8 mouse cellular contexts compared by ENCODE assay signal in the genomic region with DNA sequence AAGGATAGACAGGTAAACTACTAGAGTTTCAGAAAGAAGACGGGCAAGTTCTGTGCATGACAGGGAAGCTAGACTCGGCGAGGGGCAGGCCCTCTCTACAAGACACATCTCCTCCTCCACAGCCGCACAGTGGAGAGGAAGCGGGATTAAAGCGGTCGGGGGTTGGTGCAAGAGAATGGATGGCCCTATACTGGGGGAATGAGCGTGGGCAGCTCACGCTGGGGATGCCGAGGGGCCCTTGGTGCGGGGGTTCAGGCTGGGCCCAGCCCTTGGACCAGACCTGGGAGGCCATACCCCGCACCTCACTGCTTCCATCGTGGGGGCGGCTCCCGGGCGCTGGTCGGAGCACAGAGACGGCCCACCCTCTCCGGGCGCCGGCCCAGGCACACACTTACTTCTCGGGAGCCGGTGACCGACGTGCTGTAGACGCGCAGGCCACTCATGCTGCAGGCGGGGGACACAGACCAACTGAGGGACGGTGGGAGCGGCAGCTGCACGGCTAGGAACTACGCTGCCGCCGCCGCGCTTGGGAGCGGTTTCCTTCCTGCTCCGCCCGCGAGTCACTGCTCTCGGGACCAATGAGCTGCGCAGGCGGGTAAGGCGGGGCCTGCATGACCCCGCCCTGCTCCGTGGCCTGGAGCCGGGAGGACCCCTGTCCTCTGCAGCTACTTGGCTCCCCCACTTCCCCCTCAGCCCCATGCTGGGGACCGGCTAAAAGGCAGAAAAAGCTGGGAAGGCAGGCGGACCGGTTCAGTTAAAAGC. TPM values are rescaled to one million over a fixed set of nuclear protein-coding genes. Genes with fewer than 3 reads are reported as not detected.
DNase-seq lines count a peak whose midpoint lies in the region; ATAC-seq and TF ChIP-seq lines count a peak whose summit lies in the region.

A gene (minus strand): TSS at position 569 of the 762 bp plus-strand sequence.

- peaks cover 23% of the 10 kb centered on the region for H3K36me3 ChIP-seq in heart, embryonic 13.5 days
- H3K36me3 ChIP-seq in kidney, postnatal 0 days (ENCODE audit: insufficient read depth, low read length), result 0 out of 2 replicates have a peak, but pooled peaks cover 9% of the 10 kb centered on the region
- peaks cover 16% of the 10 kb centered on the region for H3K36me3 ChIP-seq in liver, adult 2 months (ENCODE audit: control insufficient read depth, insufficient read depth, low read length)

- H3K27ac ChIP-seq in heart, embryonic 13.5 days (replicated peaks), result peak within 1 kb of the TSS; percentile 86
- peak within 1 kb of the TSS; percentile 85 for H3K27ac ChIP-seq in kidney, postnatal 0 days
- peak within 1 kb of the TSS; percentile 19; the same call in 1 of the 2 replicates for H3K27ac ChIP-seq in liver, adult 2 months (replicated peaks; ENCODE audit: insufficient read depth, low read depth, low read length)

- no peaks in the 10 kb centered on the region for H3K79me2 ChIP-seq in liver, adult 2 months (ENCODE audit: control insufficient read depth, insufficient read depth, low read length)

- peaks cover 46% of the 10 kb centered on the region for H3K4me1 ChIP-seq in heart, embryonic 13.5 days
- H3K4me1 ChIP-seq in kidney, postnatal 0 days (replicated peaks; ENCODE audit: insufficient read depth, low read length), result peaks cover 21% of the 10 kb centered on the region
- H3K4me1 ChIP-seq in liver, adult 2 months (ENCODE audit: control insufficient read depth, insufficient read depth, low read length), result peaks cover 3% of the 10 kb centered on the region; the same call in 1 of the 2 replicates

- H3K27me3 ChIP-seq in heart, embryonic 13.5 days (replicated peaks), result no peaks in the 10 kb centered on the region
- no peaks in the 10 kb centered on the region for H3K27me3 ChIP-seq in kidney, postnatal 0 days (ENCODE audit: insufficient read depth, low read length)
- H3K27me3 ChIP-seq in liver, adult 2 months (ENCODE audit: control insufficient read depth, insufficient read depth, low read length), result no peaks in the 10 kb centered on the region

- H3K9ac ChIP-seq in heart, embryonic 13.5 days, result peak within 1 kb of the TSS; percentile 92
- H3K9ac ChIP-seq in kidney, postnatal 0 days (ENCODE audit: low read depth, low read length), result peak within 1 kb of the TSS; percentile 79
- H3K9ac ChIP-seq in liver, adult 2 months (ENCODE audit: low read depth, low read length), result peak within 1 kb of the TSS; percentile 81

- TF ChIP-seq CTCF in kidney, postnatal 0 days (IDR thresholded peaks at IDR 0.05; ENCODE audit: low read depth), result no peak
- no peak for TF ChIP-seq CTCF in liver, adult 2 months (IDR thresholded peaks at IDR 0.05; ENCODE audit: low read depth, low read length)

- DNase-seq in c-Kit-negative CD71-positive TER-119-positive erythroid progenitor cells, embryonic 14.5 days (ENCODE audit: low read depth, low spot score), result peak; percentile 60
- peak; percentile 63 for DNase-seq in fibroblast of lung, adult 2 months (ENCODE audit: low read depth)
- DNase-seq in kidney, postnatal 0 days (ENCODE audit: low spot score), result peak; percentile 94
- peak; percentile 40 for DNase-seq in liver, adult 2 months (ENCODE audit: extremely low read depth, low read depth, low spot score)
- peak; percentile 86 to 93 for DNase-seq in spleen, postnatal 4 days (ENCODE audit: low spot score in 2 of 2)

- WGBS in heart, embryonic 13.5 days, result 2% methylated on average over 45 of the region's 50 CpGs
- 1% methylated on average over 49 of the region's 50 CpGs for WGBS in kidney, postnatal 0 days
- WGBS in liver, adult 2 months, result 8% methylated on average over 50 of the region's 50 CpGs

- H3K4me2 ChIP-seq in heart, embryonic 13.5 days, result peak within 1 kb of the TSS; percentile 88
- peak within 1 kb of the TSS; percentile 79 for H3K4me2 ChIP-seq in kidney, postnatal 0 days (ENCODE audit: low read length)

- ATAC-seq in CD4-positive, CD25-positive, alpha-beta regulatory T cell, adult 4 months, result peak; percentile 85
- ATAC-seq in heart, embryonic 13.5 days (ENCODE audit: extremely low read depth, insufficient number of reproducible peaks, low FRiP score, low TSS enrichment), result peak; percentile 80
- peak; percentile 92 for ATAC-seq in kidney, postnatal 0 days (replicated peaks; ENCODE audit: low FRiP score, low read depth)
- peak; percentile 60 for ATAC-seq in monocyte, adult 5-6 weeks (replicated peaks; ENCODE audit: insufficient number of reproducible peaks, low FRiP score, low TSS enrichment, poor library complexity, severe bottlenecking)

- no peaks in the 10 kb centered on the region for H3K9me3 ChIP-seq in heart, embryonic 13.5 days
- no peaks in the 10 kb centered on the region for H3K9me3 ChIP-seq in kidney, postnatal 0 days (replicated peaks; ENCODE audit: low read length)

- 0 out of 2 replicates have a peak, but pooled peaks have one; percentile 22 for TF ChIP-seq POLR2A in liver, adult 2 months (IDR thresholded peaks at IDR 0.05; ENCODE audit: extremely low read depth, insufficient read depth, low read length)

- peak within 1 kb of the TSS; percentile 86 for H3K4me3 ChIP-seq in heart, embryonic 13.5 days
- H3K4me3 ChIP-seq in kidney, postnatal 0 days (replicated peaks; ENCODE audit: low read depth, low read length), result peak within 1 kb of the TSS; percentile 72
- peak within 1 kb of the TSS; percentile 79 for H3K4me3 ChIP-seq in liver, adult 2 months (ENCODE audit: insufficient read depth, low read depth, low read length)

RNA-seq across cellular contexts. Expression of the gene that starts here (rescaled TPM):
- 1,000 to 10,000 TPM in 1 of 2 experiments, 100 to 1,000 TPM in 1; 977 to 1,004 TPM for polyA plus RNA-seq in CD4-positive, CD25-positive, alpha-beta regulatory T cell, adult 4 months (2017; shearing (Covaris generic))
- 198 and 202 TPM in 2 replicates for polyA plus RNA-seq in heart, embryonic 13.5 days (2015; fragmentation: Nextera tagmentation; extraction: Ambion mirVana)
- 452 and 455 TPM in 2 replicates for polyA plus RNA-seq in kidney, postnatal 0 days (2015; fragmentation: Nextera tagmentation; extraction: Ambion mirVana)
- total RNA-seq in liver, adult 2 months (2014; rRNA removed), result 6.0 and 10.3 TPM in 2 replicates
- 36.6 and 45.0 TPM in 2 replicates for polyA plus RNA-seq in liver, adult 2 months (2012; rRNA removed)
- total RNA-seq in monocyte, adult 5-6 weeks (2017), result 320 to 400 TPM (median 328 TPM) in 3 replicates

Comparison
In these comparisons a context has a peak if more than half of its experiments do, and no peak if none do; other contexts are left out.
1. Peak in every context shown above with its lines: DNase-seq, ATAC-seq, H3K4me3 ChIP-seq and H3K27ac ChIP-seq.
2. RNA of the gene that starts here (total RNA-seq): 320 to 400 TPM in monocyte, adult 5-6 weeks; 6.0 to 10.3 TPM in liver, adult 2 months; every median in the first group is over 10 times any median in the second.
3. DNase-seq: peak in every context shown above with its lines; median percentile 94 in kidney, postnatal 0 days; 90 in spleen, postnatal 4 days; 63 in fibroblast of lung, adult 2 months; 60 in c-Kit-negative CD71-positive TER-119-positive erythroid progenitor cells, embryonic 14.5 days; 40 in liver, adult 2 months.
4. H3K27ac ChIP-seq: peak in every context shown above with its lines; median percentile 86 in heart, embryonic 13.5 days; 85 in kidney, postnatal 0 days; 19 in liver, adult 2 months.